Mouse (Mus musculus) hindbrain, embryonic 14.5 days (tissue): ENCODE results near the gene Nfatc3. TPM values are rescaled to one million over a fixed set of nuclear protein-coding genes. Genes with fewer than 3 reads are reported as not detected.

Experiments
- ATAC-seq: fragments of 200-750 bp; cut with Nextera tagmentation; 2 replicates; pipeline ENCODE4 v1.8.0; 2017; ENCODE audit warnings: moderate number of reproducible peaks, mild to moderate bottlenecking, moderate TSS enrichment, moderate library complexity; ENCODE audit not compliant: low FRiP score
- DNase-seq: peaks from one replicate; pipeline ENCODE4 v3.0.0-alpha.2; 2015; ENCODE audit warnings: low spot score
- H3K27ac ChIP-seq: fragments of 300-500 bp; sonication (generic); 2 replicates; pipeline ENCODE4 v1.5.1; 2014; ENCODE audit warnings: mild to moderate bottlenecking, moderate library complexity
- H3K27me3 ChIP-seq: fragments of 300-500 bp; sonication (generic); 2 replicates; pipeline ENCODE4 v1.6.1; 2014; ENCODE audit warnings: mild to moderate bottlenecking, low read length, mixed read lengths; ENCODE audit not compliant: control insufficient read depth, insufficient read depth
- H3K36me3 ChIP-seq: fragments of 300-500 bp; sonication (generic); replicated peaks from 2 replicates; pipeline ENCODE4 v1.6.1; 2014; ENCODE audit not compliant: control insufficient read depth, insufficient read depth
- H3K4me1 ChIP-seq: fragments of 300-500 bp; sonication (generic); replicated peaks from 2 replicates; pipeline ENCODE4 v1.6.1; 2014; ENCODE audit warnings: antibody characterized with exemption, low read length, mixed read lengths; ENCODE audit not compliant: control insufficient read depth, insufficient read depth
- H3K4me2 ChIP-seq: fragments of 300-500 bp; sonication (generic); replicated peaks from 2 replicates; pipeline ENCODE4 v1.6.1; 2014; ENCODE audit warnings: mild to moderate bottlenecking, moderate library complexity
- H3K4me3 ChIP-seq: fragments of 300-500 bp; sonication (generic); replicated peaks from 2 replicates; pipeline ENCODE4 v1.5.1; 2014; ENCODE audit warnings: mild to moderate bottlenecking, low read length
- H3K9ac ChIP-seq: fragments of 300-500 bp; sonication (generic); 2 replicates; pipeline ENCODE4 v1.6.1; 2014
- H3K9me3 ChIP-seq: fragments of 300-500 bp; sonication (generic); 2 replicates; pipeline ENCODE4 v1.6.1; 2016; ENCODE audit warnings: low read length; ENCODE audit not compliant: control insufficient read depth
- WGBS: fragments of 180-500 bp; shearing (Covaris S2); extraction: QIAGEN DNeasy Blood & Tissue Kit; methylation state at CpG from one replicate; pipeline ENCODE4 v1.1.7; 2014; 5-methylcytosine and 5-hydroxymethylcytosine counted together
- polyA plus RNA-seq: library from polyadenylated mRNA; unstranded; fragments of >200 nt; fragmentation: Nextera tagmentation; extraction: Ambion mirVana; gene quantifications from 2 replicates; pipeline ENCODE4 v1.2.1, GENCODE M21; 2014

Nfatc3 gene
- polyA plus RNA-seq, 1 experiment from 2014 or later, result 2.6 TPM

DNA sequence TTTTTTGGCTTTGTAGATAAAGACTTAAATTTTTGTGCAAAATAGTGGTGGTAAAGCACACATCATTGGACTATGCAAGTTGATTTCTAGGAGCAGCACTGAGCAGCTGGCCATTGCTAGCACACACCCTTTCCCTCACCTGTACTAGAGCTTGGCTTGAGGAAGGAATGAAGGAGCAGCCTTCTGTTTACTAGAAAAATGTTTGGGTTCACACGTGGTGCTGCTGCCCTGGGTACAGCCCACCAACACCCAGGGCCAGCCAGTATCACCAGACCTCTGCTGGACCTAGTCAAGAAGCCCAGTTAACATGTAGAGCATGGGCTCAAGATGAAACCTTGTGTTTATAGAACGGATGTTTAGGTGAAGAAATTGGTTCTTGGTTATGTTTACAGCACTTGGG, 71.4 kb downstream of the Nfatc3 start:
- DNase-seq (no peak), ATAC-seq (no peak)
- Histone ChIP-seq H3K4me3 (no peak overlapping the region), H3K4me1 (no peaks in the 10 kb centered on the region), H3K27me3 (peaks cover 21% of the 10 kb centered on the region), H3K9me3 (no peaks in the 10 kb centered on the region), H3K36me3 (peaks cover 45% of the 10 kb centered on the region), H3K27ac (no peak overlapping the region), H3K4me2 (no peak overlapping the region), H3K9ac (no peak overlapping the region)
- WGBS, result 89% methylated on average over 2 of the region's 2 CpGs

DNA sequence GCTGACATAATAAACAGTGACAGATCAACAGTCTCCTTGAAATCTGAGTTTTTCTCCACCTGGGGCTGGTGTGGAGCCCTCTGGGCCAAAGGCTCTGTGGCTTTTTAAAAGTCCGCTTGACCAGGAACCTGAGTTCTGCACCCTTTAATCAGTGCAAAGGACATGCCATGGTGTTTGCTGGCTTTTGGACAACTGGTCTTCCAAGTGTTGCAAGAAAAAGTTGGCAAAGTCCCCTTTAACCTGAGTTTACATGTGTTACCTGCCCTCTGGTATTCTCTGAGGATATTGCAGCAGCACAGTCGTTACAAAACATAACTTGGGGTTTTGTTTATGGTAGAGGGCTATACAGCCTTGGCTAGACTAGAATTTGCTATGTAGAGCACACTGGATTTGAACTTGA, 71.9 kb downstream of the Nfatc3 start:
- Histone ChIP-seq H3K4me1 (no peaks in the 10 kb centered on the region), H3K9me3 (no peaks in the 10 kb centered on the region), H3K9ac (no peak overlapping the region), H3K4me2 (no peak overlapping the region), H3K27ac (no peak overlapping the region), H3K4me3 (no peak overlapping the region), H3K36me3 (peaks cover 45% of the 10 kb centered on the region), H3K27me3 (peaks cover 26% of the 10 kb centered on the region)
- DNase-seq (no peak), ATAC-seq (no peak)
- WGBS, result 89% methylated on average over 2 of the region's 2 CpGs

DNA sequence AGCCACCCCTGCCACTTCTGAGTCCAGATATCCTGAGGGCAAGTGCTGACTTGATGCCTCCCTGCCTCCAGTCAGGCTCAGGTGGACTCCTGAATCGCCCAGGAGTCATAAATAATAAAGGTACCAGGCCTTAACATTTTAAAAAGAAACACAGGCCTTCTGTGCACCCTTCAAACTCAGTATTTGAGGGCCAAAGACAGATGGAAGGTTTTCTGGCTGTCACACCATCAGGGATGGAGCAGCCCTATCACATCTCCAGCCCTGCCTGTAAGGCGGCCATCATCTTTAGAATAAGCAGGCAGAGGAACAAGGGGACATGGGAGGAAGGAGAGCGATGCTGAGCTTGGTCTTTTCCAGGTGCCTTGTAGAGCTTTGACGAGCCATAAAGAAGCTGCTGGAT, 72.4 kb downstream of the Nfatc3 start:
- Histone ChIP-seq H3K4me3 (no peak overlapping the region), H3K36me3 (peaks cover 45% of the 10 kb centered on the region), H3K9ac (no peak overlapping the region), H3K27me3 (peaks cover 31% of the 10 kb centered on the region), H3K9me3 (no peaks in the 10 kb centered on the region), H3K27ac (no peak overlapping the region), H3K4me2 (no peak overlapping the region), H3K4me1 (peaks cover 4% of the 10 kb centered on the region)
- ATAC-seq (no peak), DNase-seq (no peak)
- 89% methylated on average over 4 of the region's 4 CpGs for WGBS

DNA sequence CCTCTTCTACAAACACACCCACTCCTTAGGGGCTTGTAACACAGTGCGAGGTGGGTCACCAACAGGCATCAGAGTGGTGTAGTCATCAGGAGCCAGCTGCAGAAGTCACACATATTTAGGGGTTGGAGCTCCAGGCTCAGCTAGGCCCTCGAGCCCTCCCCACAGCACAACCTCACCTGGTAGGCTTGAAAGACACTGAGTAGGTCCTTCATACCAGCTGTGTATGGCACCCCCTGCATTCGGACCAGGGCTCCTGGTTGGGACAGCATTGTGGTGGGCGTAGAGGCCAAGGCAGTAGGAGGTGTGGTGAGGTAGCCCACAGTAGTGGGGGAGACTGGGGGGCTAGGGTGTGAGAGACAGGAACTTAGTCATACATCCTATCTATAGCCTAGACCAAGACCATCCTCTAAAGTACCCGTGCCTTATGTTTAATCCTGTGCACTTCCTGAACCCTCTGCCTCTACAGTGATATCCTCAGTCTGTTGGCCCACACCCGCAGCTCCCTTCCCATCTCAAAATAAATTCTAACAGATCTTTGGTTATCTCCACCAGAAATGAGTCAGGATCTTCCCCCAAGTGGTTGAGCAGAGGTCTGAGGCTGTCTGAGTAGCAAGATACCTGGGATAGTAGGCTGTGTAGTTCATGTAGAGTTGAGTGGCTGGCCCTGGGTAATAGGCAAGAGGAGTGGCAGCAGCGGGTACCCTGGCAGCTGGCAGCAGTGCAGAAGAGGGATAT, 73.0 kb downstream of the Nfatc3 start:
- ATAC-seq (no peak), DNase-seq (no peak)
- H3K4me2 ChIP-seq, result no peak overlapping the region

DNA sequence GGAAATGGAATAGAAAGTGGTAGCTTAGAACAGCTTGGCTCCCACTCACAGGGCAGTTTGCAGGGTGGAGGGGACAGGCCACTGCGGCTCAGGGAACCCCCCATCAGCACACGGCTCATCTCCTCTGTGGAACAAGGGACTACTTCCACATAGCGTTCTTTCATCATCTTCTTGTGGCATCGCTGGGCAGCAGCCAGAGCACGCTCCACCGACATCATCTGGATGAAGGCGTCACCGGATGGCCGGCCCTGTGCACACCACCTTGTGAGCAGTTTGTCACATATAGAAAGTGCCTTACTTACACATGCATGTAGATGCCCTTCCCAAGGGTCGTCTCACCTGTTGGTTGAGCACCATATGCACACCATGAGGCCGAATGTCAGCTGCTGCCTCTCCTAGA, 73.7 kb downstream of the Nfatc3 start:
- WGBS, result 93% methylated on average over 11 of the region's 11 CpGs
- Histone ChIP-seq H3K36me3 (peaks cover 39% of the 10 kb centered on the region), H3K4me2 (no peak overlapping the region), H3K27me3 (peaks cover 44% of the 10 kb centered on the region), H3K4me1 (peaks cover 17% of the 10 kb centered on the region), H3K27ac (no peak overlapping the region), H3K4me3 (no peak overlapping the region), H3K9ac (no peak overlapping the region), H3K9me3 (no peaks in the 10 kb centered on the region)
- ATAC-seq (no peak), DNase-seq (no peak)

More for the DNA sequence above, 73.0 kb downstream of the Nfatc3 start:
- Histone ChIP-seq H3K9ac (no peak overlapping the region), H3K4me3 (no peak overlapping the region), H3K27ac (no peak overlapping the region), H3K27me3 (peaks cover 37% of the 10 kb centered on the region), H3K4me1 (peaks cover 10% of the 10 kb centered on the region), H3K36me3 (peaks cover 45% of the 10 kb centered on the region), H3K9me3 (no peaks in the 10 kb centered on the region)
- 92% methylated on average over 7 of the region's 7 CpGs for WGBS

DNA sequence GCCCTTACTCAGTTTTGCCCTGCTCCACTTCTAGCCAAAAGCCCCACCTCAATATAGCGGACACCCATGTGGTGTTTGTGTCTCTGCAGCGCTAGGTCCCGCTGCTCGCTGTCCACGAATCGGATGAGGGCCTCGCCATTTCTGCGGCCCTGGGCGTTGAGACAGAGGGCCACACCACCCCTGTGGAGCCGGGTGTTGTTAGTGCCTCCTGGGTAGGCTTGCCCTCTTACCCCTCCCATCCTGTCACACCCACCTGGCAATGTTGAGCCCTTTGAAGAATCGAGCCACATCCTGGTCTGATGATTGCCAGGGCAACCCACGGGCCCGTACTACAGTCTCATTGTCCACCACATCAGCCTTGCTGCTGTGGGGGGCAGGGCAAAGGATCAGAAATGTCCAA, 74.9 kb downstream of the Nfatc3 start:
- no peaks in the 10 kb centered on the region for H3K9me3 ChIP-seq
- no peak overlapping the region for H3K4me3 ChIP-seq
- no peak for DNase-seq
- no peak overlapping the region for H3K9ac ChIP-seq
- no peak overlapping the region for H3K4me2 ChIP-seq
- 66% methylated on average over 13 of the region's 13 CpGs for WGBS
- no peak for ATAC-seq
- no peak overlapping the region for H3K27ac ChIP-seq
- H3K27me3 ChIP-seq, result peaks cover 56% of the 10 kb centered on the region
- peaks cover 22% of the 10 kb centered on the region for H3K4me1 ChIP-seq
- peaks cover 27% of the 10 kb centered on the region for H3K36me3 ChIP-seq

DNA sequence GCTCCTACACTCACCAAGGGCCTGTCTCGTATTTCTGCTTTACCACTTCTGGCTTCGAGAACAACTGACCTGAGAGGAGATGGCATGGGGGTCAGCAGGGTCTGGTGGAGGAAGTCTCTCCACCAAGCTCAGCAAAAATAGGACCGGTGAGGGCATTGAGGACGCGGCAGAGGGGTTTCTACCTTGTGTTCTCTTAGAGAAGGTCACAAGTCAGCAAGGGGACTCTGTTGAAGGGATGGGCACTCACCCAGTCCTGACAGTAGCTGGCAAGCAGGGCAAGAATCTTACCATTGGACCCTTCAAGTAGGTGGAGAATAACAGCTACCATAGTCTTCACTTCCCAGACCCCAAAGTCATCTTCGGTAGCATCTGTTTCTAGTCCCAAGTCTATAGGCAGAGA, 75.3 kb downstream of the Nfatc3 start:
- 77% methylated on average over 6 of the region's 6 CpGs for WGBS
- Histone ChIP-seq H3K36me3 (peaks cover 23% of the 10 kb centered on the region), H3K4me1 (peaks cover 22% of the 10 kb centered on the region), H3K4me3 (no peak overlapping the region), H3K9me3 (no peaks in the 10 kb centered on the region), H3K27ac (no peak overlapping the region), H3K9ac (no peak overlapping the region), H3K27me3 (peaks cover 60% of the 10 kb centered on the region), H3K4me2 (no peak overlapping the region)
- DNase-seq, result no peak
- no peak for ATAC-seq

DNA sequence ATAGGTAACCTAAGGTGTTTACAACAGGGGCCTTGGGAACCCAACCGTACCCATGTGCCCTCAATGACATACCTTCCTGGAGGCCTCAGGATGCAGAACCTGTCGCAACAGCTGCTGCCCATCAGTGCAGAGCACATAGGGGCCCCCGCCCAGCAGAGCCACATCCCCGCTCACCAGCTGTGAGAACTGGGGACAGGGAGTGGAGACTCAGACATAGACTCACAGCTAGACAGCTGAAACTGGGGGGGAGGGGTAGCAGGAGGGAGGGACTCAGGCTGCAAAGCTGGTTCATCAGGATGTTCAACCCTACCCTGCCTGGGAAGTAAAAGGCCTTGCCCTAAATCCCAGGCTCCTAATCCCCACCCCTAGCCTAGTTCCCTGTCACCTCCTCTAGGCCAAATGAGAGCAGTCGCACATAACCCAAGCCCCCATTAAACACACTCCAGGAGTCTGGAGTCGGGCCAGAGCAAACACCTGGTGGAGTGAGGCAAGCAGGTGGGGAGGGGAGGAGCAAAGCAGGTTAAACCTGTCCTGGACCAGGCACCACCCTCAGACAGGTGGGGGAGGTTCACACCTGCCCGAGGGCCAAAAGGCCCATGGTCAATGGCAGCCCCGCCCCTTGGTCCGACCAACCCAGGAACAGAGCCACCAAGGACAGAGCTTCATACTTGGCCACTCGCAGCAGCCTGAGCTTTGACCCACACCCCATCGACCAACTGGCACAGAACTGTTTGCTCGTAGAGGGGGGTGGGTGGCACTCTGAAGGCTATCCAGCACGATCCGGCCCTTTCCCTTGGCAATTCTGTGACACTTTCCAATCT, 76.3 kb downstream of the Nfatc3 start:
- Histone ChIP-seq H3K4me3 (no peak overlapping the region), H3K27ac (no peak overlapping the region), H3K9ac (no peak overlapping the region), H3K27me3 (peaks cover 70% of the 10 kb centered on the region), H3K4me2 (no peak overlapping the region), H3K36me3 (peaks cover 13% of the 10 kb centered on the region), H3K9me3 (no peaks in the 10 kb centered on the region), H3K4me1 (peaks cover 22% of the 10 kb centered on the region)
- 36% methylated on average over 14 of the region's 14 CpGs for WGBS
- DNase-seq (no peak), ATAC-seq (no peak)

DNA sequence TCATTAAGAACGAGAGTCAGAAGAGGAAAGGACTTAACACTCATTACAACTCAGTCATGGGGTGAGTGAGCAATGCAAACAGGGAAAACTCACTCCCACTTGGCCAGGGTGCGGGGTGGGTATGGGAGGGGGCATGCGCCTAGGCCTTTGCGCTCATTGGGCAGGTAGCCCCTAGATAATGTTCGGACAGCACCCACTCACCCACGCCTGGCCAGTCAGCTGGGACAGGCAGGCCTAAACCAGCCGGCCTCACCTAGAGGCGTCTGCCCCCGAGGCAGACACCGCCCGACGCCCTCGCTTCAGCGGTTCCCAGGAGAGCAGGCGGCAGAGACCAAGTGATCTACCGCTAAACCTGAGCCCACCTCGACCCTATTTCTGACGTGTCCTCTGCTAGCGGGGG, 77.0 kb downstream of the Nfatc3 start:
- H3K4me1 ChIP-seq, result peaks cover 22% of the 10 kb centered on the region
- WGBS, result 7% methylated on average over 19 of the region's 19 CpGs
- H3K4me3 ChIP-seq, result peak overlapping the region; percentile 40; the same call in 1 of the 2 replicates
- H3K36me3 ChIP-seq, result peaks cover 8% of the 10 kb centered on the region
- no peak for ATAC-seq
- H3K4me2 ChIP-seq, result peak overlapping the region; percentile 68
- H3K9me3 ChIP-seq, result no peaks in the 10 kb centered on the region
- no peak overlapping the region for H3K27ac ChIP-seq
- H3K27me3 ChIP-seq, result peaks cover 75% of the 10 kb centered on the region
- H3K9ac ChIP-seq, result no peak overlapping the region
- no peak for DNase-seq
